Mouse (Mus musculus) kidney, adult 9 months (tissue): ENCODE results near the gene Otud6a.
"Not testable (repeated sequence)": the region's sequence is repeated elsewhere in the genome, so short reads cannot be mapped to it uniquely, and the experiment has no call there.

Experiments used
- DNase-seq: peaks from one replicate; pipeline ENCODE4 v3.0.0; 2022

The Otud6a gene

GRCm38 (mm10) chrX:100428693-100429092 is at the start of gene Otud6a:
TSS of gene Otud6a (plus strand) at chrX:100429013.
- DNase-seq = no peak

GRCm38 (mm10) chrX:100389887-100390286 is 38.9 kb upstream of the Otud6a start:
- DNase-seq = no peak

GRCm38 (mm10) chrX:100392304-100392703 is 36.5 kb upstream of the Otud6a start:
- DNase-seq = peak; percentile 17

- no peak for DNase-seq
Measured at GRCm38 (mm10) chrX:100394223-100394861, 34.5 kb upstream of the Otud6a start.

GRCm38 (mm10) chrX:100395026-100395425 is 33.8 kb upstream of the Otud6a start:
- DNase-seq = peak; percentile 4

- DNase-seq = no peak
Measured at GRCm38 (mm10) chrX:100400900-100401299, 27.9 kb upstream of the Otud6a start.

GRCm38 (mm10) chrX:100401657-100402056 is 27.2 kb upstream of the Otud6a start:
- no peak for DNase-seq

GRCm38 (mm10) chrX:100409245-100409644 is 19.6 kb upstream of the Otud6a start:
- no peak for DNase-seq

- DNase-seq = no peak
Measured at GRCm38 (mm10) chrX:100432311-100432710, 3.5 kb downstream of the Otud6a start.

GRCm38 (mm10) chrX:100442617-100443016 is 13.8 kb downstream of the Otud6a start, which contains the start of gene Awat2:
TSS of gene Awat2 (minus strand) at chrX:100442717.
- DNase-seq = not testable (repeated sequence)

GRCm38 (mm10) chrX:100443532-100443931 is 14.7 kb downstream of the Otud6a start:
- DNase-seq = no peak

- no peak for DNase-seq
Measured at GRCm38 (mm10) chrX:100468047-100468446, 39.2 kb downstream of the Otud6a start.

GRCm38 (mm10) chrX:100470126-100470525 is 41.3 kb downstream of the Otud6a start:
- no peak for DNase-seq

- DNase-seq = no peak
Measured at GRCm38 (mm10) chrX:100471491-100471890, 42.7 kb downstream of the Otud6a start.

- no peak for DNase-seq
Measured at GRCm38 (mm10) chrX:100475569-100476223, 46.9 kb downstream of the Otud6a start.
